Mouse (Mus musculus) testis, postnatal 10 days (tissue): ENCODE data around the gene Apopt1.
"Not testable (repeated sequence)": the region's sequence is repeated elsewhere in the genome, so short reads cannot be mapped to it uniquely, and the experiment has no call there.

Source experiments
- DNase-seq: peaks from one replicate; pipeline ENCODE4 v3.0.0; 2021; ENCODE audit warnings: low spot score

Apopt1 gene

DNA sequence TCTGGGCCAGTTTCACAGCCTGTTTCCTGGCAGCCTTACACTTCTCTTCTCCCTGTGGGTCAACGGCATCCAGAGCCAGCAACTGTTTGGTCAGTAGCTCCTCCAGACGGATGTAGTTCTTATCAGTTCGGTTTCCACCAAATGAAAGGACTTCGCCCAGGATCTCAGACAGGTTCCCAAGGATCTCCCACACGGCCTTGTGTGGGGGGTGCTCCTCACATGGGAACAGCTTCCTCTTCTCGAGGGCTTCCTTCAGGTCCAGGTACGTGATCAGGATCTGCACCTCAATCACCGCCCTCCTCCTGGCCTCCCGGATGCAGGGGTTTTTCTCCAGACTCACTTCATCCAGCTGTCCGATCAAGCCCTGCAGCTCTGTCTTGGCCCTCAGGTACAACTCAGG lies 3.0 kb upstream of the Apopt1 start:
- no peak for DNase-seq

DNA sequence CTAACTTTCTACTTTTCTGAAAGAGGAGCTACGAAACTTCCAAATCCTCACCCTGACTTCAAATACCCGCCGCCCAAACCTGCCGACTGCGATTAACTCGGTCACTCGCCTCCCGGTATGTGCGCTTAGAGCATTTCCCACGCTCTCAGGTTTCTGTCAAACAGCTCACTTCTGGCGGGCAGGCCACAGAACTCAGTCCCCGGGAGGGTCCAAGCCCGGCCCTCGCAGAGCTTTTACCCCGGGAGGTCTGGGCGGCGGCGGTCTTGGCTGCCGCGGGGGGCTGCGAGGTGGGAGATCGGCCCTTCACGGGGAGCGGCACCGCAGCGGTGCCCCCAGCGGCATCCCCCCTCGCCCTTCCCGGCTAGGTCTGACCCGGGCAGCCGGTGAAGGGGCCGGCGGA lies 585 bp upstream of the Apopt1 start:
- DNase-seq, result peak; percentile 63

GRCm38 (mm10) chr12:111713880-111714279 lies 819 bp downstream of the Apopt1 start:
- DNase-seq, result not testable (repeated sequence)

DNA sequence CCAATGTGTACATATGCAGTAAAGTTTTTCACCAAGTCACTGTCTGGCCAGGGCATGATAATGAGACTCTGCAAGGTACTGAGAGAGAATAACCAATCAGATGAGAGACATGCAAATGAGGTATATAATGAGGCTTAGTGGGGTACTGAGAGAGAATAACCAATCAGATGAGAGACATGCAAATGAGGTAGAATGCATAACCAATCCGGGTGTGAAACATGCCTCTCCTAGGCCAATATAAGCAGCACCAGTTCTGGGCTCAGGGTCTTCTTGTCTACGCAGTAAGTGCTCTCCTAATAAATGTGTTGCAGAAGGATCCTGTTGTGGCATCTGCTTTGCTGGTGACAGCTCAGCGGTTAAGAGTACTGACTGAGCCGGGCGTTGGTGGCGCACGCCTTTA lies 3.4 kb downstream of the Apopt1 start:
- DNase-seq, result no peak

DNA sequence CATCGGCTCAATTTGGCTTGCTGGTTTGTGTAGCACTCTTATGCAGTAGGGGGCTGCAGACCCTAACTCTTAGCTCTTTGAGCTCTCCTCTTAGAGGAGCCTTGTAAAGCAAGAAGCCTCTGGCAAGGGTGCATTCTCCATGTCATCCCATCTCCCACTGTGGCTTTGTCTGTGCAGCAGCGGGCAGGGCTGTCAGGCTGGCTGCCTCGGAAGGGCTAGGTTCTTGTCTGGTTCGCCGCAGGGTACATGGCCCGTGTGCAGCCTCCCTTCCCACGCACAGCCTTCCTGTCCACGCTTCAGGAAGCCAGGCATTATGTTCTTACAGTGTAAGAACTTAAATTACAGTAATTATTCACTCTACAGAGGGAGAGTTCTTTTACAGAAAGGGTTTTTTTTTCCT lies 5.6 kb downstream of the Apopt1 start:
- DNase-seq, result no peak

- DNase-seq, result no peak
These were observed 7.2 kb downstream of the Apopt1 start for GRCm38 (mm10) chr12:111720222-111720621.

DNA sequence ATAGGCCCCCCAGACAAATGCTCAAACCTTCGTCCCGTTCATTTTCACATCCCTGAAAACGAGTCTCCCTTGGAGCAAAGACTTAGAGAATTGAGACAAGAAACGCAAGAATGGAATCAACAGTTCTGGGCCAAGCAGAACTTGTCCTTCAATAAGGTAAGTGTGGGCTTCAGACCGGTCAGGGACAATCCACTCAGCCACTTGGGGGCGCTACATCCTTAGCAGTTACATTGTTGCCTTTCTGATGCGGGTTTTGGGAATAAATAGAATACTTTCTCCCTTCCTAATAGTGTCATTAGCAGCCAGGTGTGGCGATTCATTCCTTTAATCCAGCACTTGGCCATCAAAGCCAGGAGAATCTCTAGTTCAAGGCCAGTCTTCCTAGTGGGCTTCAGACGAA lies 9.6 kb downstream of the Apopt1 start:
- peak; percentile 85 for DNase-seq

GRCm38 (mm10) chr12:111724638-111725337 lies 11.7 kb downstream of the Apopt1 start:
- no peak for DNase-seq

DNA sequence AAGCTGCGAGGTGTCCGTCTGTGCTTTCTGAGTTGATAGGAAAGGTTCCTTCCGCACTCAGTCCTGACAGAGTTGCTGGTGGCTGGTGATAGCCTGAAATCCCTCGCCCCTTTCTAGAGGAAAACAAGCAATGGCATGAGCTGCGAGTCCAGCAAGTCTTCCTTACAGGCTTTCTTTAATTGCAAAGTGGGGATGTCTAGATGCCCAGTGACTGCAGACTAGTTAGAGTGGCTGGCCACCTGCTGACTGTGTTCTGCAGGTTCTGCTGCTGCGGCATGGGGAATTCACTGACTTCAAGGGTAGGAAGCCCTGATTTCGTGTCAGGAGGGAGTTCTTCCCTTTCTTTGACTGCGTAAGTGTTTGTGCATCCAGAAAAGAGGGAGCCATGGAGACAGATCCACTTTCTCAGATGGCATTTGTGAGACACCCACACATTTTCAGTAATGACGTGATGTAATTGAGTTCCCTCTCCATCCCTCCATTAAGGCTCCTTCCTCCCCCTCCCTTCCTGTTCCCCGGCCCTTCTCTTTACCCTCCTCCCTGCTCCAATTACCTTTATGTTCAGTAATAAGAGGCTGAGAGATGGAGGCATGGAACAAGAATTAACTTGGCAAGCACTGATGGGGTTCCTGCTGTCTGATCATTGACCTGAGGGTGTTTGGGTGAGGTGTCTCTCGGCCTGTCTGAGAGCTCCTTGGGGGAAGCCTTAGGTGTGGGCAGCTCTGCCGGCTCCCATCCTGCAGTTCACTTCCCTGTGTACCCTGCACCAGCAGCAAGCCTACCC lies 12.5 kb downstream of the Apopt1 start:
- DNase-seq, result no peak

DNA sequence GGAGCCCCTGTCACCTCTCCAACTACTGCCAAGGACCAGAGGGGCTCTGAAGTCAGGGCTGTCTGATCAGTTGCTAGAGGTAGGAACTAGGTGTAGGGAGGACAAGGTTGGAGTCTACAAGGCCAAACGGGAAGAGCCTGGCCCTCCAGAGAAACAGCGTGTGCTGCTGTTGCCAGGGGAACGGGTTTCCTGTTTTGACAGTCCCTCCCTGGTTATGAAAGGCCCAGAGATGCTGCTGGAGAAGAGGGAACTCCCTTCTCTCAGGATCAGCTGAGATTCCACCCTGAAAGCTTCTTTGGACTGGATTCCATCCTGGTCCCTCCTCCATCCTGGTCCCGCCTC lies 13.0 kb downstream of the Apopt1 start:
- no peak for DNase-seq

- no peak for DNase-seq
These were observed 14.9 kb downstream of the Apopt1 start for GRCm38 (mm10) chr12:111727956-111728355.

DNA sequence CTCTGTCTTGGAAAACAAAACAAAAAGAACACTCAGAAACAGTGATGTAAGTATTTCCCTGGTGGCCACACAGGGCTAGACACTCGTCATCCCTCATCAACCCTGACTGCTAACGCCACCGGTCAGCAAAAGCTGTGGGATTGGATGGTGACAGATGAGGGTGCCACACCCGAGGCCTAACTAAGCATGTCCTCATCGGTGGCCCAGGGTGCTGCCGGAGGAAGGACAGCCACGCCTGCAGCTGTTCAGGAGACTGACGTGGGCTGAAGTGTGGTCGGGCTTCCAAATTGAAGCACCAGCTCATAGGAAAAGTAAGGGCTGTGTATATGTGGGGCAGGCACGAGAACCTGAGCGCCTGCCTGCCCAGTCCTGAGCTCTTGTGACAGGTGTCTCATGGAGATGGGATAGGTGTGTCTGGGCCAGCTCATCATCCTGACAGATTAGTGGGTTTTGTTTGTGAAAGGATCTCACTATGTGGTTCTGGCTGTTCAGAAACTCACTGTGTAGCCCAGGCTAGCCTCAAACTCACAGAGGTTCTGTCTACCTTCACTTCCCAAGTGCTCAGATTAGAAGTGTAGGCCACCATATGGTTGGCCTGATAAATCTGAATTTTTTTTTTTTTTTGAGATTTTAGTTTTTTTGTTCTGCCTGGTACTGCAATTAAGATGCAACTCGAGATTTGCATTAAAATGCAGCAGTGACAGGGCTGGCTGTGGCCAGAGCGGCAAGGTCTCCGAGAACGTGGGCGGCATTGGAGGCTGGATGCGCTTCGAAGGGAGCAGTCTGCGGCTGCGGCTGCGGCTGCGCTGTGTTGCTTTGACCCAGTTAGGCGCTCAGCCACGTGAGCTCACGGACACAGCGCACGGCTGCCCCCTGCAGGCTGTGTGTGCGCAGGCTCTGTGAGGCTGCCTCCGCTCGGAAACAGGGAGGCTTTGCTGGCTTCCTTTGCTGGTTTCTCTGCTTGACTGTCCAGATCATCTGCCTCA lies 19.1 kb downstream of the Apopt1 start:
- DNase-seq, result peak; percentile 92

- no peak for DNase-seq
These were observed 19.9 kb downstream of the Apopt1 start for GRCm38 (mm10) chr12:111732921-111733320.

DNA sequence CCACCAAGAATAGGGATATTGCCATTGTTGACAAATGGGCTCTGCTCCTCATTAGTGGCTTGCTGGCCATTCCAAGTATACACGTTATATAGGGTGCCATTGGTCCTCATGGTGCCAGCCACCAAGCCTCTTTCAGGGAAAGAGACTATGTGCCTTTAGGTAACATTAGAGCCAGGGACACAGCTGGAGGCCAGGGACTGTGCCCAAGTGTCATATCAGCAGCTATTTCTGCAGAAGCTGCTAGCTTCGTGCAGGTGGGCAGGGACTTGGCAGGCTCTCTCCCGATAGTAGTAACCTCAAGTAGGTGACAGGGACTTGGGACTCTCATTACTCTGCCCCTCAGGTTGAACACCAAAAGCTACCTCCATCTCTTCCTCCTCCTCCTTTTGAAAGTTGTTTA lies 21.9 kb downstream of the Apopt1 start:
- no peak for DNase-seq

DNA sequence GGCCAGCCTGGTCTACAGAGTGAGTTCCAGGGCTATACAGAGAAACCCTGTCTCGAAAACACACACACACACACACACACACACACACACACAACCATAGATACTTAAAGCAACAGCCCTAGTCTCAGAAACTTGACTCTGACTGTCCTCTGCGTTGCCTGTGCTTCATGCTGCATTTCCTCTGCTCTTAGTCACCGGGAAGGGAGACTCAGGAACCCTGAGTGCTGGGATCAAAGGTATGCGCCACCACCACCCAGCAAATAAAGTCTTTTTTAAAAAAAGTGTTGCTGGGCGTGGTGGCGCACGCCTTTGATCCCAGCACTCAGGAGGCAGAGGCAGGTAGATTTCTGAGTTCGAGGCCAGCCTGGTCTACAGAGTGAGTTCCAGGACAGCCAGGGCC lies 23.6 kb downstream of the Apopt1 start:
- DNase-seq, result not testable (repeated sequence)

DNA sequence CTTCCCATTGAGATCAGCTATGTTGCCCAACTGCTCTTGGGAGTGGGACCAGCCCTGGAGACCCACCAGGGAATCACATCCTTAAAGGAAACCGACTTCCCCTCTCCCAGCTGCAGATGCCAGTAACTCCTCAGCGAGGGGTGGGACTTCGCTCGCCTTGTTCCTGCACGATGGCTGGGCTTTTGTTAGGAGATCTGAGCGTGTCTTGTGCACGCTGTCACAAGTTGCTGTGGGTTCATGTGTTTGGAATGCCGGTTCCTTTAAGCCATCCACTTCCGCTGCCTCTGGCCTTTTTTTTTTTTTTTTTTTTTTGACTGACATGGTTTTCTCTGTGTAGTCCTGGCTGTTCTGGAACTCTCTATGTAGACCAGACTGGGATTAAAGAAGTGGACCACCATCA lies 24.3 kb downstream of the Apopt1 start:
- DNase-seq, result no peak

DNA sequence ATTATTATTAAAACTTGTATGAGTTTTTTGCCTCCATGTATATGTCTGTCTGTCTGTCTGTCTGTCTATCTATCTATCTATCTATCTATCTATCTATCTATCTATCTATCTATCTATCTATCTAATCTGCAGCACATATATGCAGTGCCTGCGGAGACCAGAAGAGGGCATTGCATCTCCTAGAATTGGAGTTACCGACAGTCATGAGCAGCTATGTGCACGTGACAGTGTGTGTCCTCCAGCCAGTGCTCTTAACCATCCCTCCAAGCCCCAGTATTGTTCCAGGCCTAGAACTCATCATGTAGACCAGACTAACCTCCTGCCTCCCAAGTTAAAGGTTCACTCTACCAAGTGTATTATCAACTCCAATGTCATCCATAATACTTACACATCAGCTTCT lies 25.7 kb downstream of the Apopt1 start:
- no peak for DNase-seq

GRCm38 (mm10) chr12:111741338-111741737 lies 28.3 kb downstream of the Apopt1 start:
- DNase-seq, result no peak

DNA sequence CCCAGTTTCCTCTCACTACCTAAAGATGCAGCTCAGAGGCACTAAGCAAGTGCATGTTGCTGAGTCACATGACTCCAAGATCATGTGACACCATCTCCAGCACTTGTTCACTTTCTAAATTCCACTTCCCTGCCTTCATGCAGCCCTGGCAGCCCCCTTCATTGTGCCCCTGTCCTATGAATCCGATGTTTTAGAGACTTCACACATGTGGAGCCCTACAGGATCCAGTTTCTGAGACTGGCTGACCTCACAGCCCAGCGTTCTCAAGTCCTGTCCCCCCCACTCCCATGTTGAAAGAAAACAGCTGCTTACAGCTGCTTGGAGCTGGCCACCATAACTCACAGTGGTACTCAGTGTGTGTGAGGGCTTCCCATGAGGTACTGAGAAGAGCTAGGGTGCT lies 30.4 kb downstream of the Apopt1 start:
- DNase-seq, result no peak

GRCm38 (mm10) chr12:111743981-111744423 lies 30.9 kb downstream of the Apopt1 start:
- no peak for DNase-seq

DNA sequence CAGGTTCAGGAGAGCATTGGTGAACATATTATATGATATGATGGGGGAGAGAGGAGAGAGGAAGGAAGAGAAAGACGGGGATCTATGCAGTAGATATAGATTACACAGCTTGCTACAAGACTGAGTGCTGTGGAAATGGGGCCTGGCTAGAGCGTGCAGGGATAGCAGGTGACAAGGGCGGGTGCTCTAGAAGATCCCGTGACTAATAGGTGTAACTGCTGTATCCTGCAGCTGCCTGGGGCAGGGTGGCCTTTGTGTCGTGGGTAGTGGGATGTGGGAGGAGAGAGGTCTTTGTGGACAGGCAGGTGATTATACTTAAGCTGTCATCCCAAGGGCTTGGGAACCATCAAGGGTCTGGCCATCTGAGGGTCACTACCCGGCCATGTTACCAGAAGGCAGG lies 32.2 kb downstream of the Apopt1 start:
- DNase-seq, result no peak

DNA sequence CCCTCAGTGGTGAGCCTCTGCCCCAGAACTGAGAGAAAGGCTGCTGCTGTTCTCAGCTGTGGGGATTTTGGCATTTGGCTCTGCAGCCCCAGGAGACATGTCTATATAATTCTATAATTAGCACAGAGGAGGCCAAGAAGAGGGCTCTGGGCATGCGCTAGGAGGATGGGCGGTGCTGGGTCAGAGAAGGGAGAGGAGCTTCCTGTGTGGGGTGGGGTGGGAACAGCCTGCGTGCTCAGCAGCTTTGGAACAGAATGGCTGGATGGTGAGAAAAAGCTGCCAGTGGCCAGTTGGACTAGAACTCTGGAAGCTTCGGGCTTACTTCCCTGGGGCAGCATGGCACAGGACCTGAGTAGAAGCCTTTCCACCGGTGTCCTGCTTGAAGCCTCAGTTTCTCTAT lies 33.0 kb downstream of the Apopt1 start:
- peak; percentile 77 for DNase-seq

DNA sequence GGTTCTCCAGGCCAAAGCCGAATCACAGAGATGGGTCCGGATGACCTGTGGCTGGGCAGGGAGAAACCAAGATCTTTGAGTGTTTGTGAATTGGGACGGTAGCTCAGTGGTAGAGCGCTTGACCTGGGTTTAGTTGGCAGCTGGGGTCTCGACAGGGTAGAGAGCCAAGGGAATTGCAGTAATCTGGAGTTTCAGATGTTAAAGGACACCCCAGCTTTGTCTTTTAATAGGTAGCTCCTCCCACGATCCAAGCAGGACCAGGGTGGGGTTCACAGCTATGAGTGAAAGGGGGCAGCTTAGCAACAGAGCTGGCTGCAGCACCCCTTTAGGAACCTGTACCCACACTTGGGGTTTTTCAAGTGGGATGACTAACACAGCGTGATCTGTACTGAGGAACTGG lies 34.4 kb downstream of the Apopt1 start:
- DNase-seq, result no peak
